Mouse (Mus musculus) kidney, postnatal 0 days (tissue): ENCODE measurements around the gene Alad. TPM values are rescaled to one million over a fixed set of nuclear protein-coding genes. Genes with fewer than 3 reads are reported as not detected.
"Not testable (repeated sequence)": the region's sequence is repeated elsewhere in the genome, so short reads cannot be mapped to it uniquely, and the experiment has no call there.

ENCODE experiments used
- ATAC-seq: fragments of 200-750 bp; cut with Nextera tagmentation; replicated peaks from 2 replicates; pipeline ENCODE4 v1.8.0; 2017; ENCODE audit warnings: low read depth, moderate number of reproducible peaks, moderate TSS enrichment, moderate library complexity; ENCODE audit not compliant: low FRiP score
- DNase-seq: peaks from one replicate; pipeline ENCODE4 v3.0.0-alpha.2; 2016; ENCODE audit warnings: low spot score
- H3K27ac ChIP-seq: fragments of 300-500 bp; sonication (generic); 2 replicates; pipeline ENCODE4 v1.5.1; 2014; ENCODE audit warnings: mild to moderate bottlenecking
- H3K27me3 ChIP-seq: fragments of 300-500 bp; sonication (generic); 2 replicates; pipeline ENCODE4 v1.6.1; 2014; ENCODE audit warnings: low read length, mixed read lengths; ENCODE audit not compliant: insufficient read depth
- H3K36me3 ChIP-seq: fragments of 300-500 bp; sonication (generic); 2 replicates; pipeline ENCODE4 v1.6.1; 2014; ENCODE audit warnings: low read length, mixed read lengths; ENCODE audit not compliant: insufficient read depth
- H3K4me1 ChIP-seq: fragments of 300-500 bp; sonication (generic); replicated peaks from 2 replicates; pipeline ENCODE4 v1.6.1; 2014; ENCODE audit warnings: antibody characterized with exemption, low read length, mixed read lengths; ENCODE audit not compliant: insufficient read depth
- H3K4me2 ChIP-seq: fragments of 300-500 bp; sonication (generic); 2 replicates; pipeline ENCODE4 v1.6.1; 2014; ENCODE audit warnings: mild to moderate bottlenecking, low read length, moderate library complexity, mixed read lengths
- H3K4me3 ChIP-seq: fragments of 300-500 bp; sonication (generic); replicated peaks from 2 replicates; pipeline ENCODE4 v1.5.1; 2014; ENCODE audit warnings: low read depth, low read length
- H3K9ac ChIP-seq: fragments of 300-500 bp; sonication (generic); 2 replicates; pipeline ENCODE4 v1.6.1; 2014; ENCODE audit warnings: low read depth, low read length
- H3K9me3 ChIP-seq: fragments of 300-500 bp; sonication (generic); replicated peaks from 2 replicates; pipeline ENCODE4 v1.6.1; 2016; ENCODE audit warnings: low read length, inconsistent platforms, mixed read lengths
- CTCF ChIP-seq: IDR thresholded peaks from 2 replicates; pipeline ENCODE4 v1.5.1; 2016; ENCODE audit warnings: antibody characterized with exemption, low read depth, mild to moderate bottlenecking, moderate library complexity
- WGBS: fragments of 180-500 bp; shearing (Covaris S2); extraction: QIAGEN DNeasy Blood & Tissue Kit; methylation state at CpG from one replicate; pipeline ENCODE4 v1.1.7; 2014; 5-methylcytosine and 5-hydroxymethylcytosine counted together
- polyA plus RNA-seq: library from polyadenylated mRNA; unstranded; fragments of >200 nt; fragmentation: Nextera tagmentation; extraction: Ambion mirVana; gene quantifications from 2 replicates; pipeline ENCODE4 v1.2.1, GENCODE M21; 2015

Gene Alad
- polyA plus RNA-seq, 1 experiment from 2014 or later: 109 TPM

DNA sequence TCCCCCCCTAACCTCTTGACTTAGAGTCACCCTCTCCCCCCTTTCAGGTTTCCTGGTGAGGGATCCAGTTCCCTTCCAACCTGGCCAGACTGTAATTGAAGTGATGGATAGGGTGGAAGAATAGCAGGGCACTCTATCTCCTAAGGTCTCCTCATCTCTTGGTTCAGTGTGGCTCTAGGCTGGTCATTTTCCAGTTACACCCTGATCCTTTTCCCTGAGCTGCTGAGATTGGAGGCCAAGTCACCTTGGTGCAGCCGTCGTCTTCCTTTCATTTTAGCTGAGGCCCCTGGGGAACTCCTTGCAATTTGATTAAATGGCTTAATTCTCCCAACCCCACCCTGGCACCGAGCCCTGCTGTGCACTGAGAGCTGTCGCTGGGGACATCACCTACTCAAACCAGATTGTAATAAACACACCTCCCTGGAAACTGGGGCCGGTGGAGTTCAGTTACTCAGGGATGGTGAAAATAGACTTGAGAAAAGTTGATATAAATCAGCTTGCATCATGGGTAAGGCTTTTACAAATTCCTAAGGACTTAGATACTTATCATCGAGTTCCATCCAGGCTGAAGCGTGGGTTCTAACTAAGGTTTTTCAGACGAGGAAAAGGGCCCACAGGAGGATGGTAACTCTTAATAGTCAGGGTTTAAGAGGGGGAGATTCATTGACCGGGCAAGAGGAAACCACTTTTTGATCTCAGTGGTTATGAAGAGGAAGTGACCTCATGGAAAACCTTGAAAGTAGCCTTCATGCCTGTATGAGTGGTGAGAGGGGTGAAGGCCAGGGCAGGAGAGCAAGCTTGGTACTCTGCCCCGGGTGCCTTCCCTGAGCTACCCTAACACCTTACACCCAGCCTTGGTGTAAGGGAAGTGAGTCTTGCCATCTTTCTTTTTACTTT is 38.8 kb downstream of the Alad start:
- H3K36me3 ChIP-seq: no peaks in the 10 kb centered on the region
- no peaks in the 10 kb centered on the region for H3K4me1 ChIP-seq
- peak overlapping the region; percentile 64; the same call in 1 of the 2 replicates for H3K9ac ChIP-seq
- 28% methylated on average over 10 of the region's 10 CpGs for WGBS
- no peaks in the 10 kb centered on the region for H3K9me3 ChIP-seq
- peak overlapping the region; percentile 78 for H3K4me2 ChIP-seq
- H3K27ac ChIP-seq: peak overlapping the region; percentile 73
- no peaks in the 10 kb centered on the region for H3K27me3 ChIP-seq
- ATAC-seq: peak; percentile 8; the same call in 1 of the 2 replicates
- TF ChIP-seq CTCF: no peak
- peak; percentile 22 for DNase-seq
- peak overlapping the region; percentile 57 for H3K4me3 ChIP-seq

DNA sequence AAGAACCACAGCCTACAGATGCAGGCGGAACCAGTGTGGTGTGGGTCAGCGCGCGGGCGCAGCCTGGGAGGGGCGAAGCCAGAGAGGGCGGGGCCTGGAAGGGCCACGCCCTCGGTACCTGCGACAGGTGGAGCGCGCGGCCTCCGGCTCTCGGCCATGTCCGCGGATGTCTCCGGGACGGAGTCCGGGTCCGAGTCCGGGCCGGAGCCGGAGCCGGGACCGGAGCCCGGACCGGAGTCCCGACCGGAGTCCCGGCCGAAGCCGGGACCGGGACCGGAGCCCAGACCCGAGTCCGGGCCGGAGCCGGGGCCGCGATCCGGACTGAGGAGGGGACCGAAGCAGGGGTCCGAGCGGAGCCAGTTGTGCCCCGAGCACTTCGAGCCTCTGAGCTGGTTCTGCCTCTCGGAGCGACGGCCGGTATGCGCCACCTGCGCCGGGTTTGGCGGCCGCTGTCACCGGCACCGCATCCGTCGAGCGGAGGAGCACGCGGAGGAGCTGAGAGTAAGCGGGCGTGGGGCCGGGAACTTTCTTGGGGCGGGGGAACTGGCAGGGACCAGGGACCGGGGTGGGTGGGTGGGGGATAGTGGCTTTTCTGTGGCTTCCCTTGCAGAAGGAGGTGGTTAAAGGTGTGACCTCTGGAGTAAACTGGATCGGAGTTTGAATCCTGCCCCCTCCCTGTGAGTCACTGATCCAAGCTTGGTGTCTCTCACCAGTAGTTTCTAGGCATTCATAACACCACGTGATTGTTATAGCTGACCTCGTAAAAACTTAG is 39.6 kb downstream of the Alad start, which contains the start of gene Bspry:
Gene Bspry, plus strand, starts transcription at position 117 of the 772 bp plus-strand sequence.
- Histone ChIP-seq H3K36me3 (no peaks in the 10 kb centered on the region), H3K4me3 (peak within 1 kb of the TSS; percentile 57), H3K9me3 (no peaks in the 10 kb centered on the region), H3K9ac (peak within 1 kb of the TSS; percentile 64), H3K27me3 (no peaks in the 10 kb centered on the region), H3K4me2 (peak within 1 kb of the TSS; percentile 78), H3K27ac (peak within 1 kb of the TSS; percentile 73), H3K4me1 (no peaks in the 10 kb centered on the region)
- DNase-seq (peak; percentile 71), ATAC-seq (peak; percentile 93)
- no peak for TF ChIP-seq CTCF
- under 1% methylated on average over 69 of the region's 71 CpGs for WGBS

DNA sequence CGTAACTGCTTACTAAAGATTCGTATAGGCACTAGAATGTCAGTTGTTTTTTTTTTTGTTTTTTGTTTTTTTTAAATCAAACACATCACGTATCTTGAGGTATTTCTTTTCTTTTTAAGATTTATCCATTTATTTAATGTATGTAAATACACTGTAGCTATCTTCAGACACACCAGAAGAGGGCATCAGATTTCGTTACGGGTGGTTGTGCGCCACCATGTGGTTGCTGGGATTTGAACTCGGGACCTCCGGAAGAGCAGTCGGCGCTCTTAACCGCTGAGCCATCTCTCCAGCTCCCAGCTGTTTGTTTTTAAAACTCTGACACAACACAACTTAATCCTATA is 40.2 kb downstream of the Alad start:
- not testable (repeated sequence) for ATAC-seq, H3K9ac ChIP-seq, H3K36me3 ChIP-seq, H3K27me3 ChIP-seq, H3K4me1 ChIP-seq, H3K9me3 ChIP-seq, DNase-seq
- peak; percentile 76 for TF ChIP-seq CTCF
- WGBS: 13% methylated on average over 11 of the region's 11 CpGs
- Histone ChIP-seq H3K27ac (peak overlapping the region; percentile 73), H3K4me2 (peak overlapping the region; percentile 78), H3K4me3 (peak overlapping the region; percentile 57)

DNA sequence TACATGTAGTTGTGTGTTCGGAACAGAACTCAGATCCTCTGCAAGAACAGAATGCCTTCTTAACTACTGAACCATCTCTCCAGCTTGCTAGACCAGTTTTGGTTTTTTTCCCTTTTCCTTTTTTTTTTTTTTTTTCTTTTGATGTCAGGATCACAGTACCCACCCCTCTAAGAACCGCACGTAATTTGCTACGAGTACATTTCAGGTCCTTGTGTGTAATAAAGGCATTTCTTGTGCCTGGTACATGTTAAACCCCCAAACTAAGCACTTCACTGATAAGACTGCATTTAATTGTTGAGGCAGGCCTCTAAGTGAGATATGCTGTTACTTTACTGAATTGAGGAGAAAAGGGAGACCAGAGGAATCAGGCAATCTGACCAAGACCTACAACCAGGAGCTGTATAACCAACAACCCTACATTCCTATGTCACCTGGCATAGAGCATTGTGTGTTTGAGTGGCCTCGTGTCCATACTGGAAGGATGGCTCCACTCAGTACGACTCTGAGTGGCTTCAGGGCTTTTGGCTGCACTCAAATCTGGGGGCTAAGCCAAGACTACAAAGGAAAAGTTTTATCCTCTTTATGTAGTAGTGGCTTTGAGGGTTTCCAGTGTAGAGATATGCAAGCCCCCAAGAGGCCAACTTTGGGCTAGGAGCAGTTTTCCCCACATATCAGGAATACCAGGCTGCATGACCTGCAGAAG is 42.0 kb downstream of the Alad start:
- Histone ChIP-seq H3K27ac (no peak overlapping the region), H3K4me3 (no peak overlapping the region), H3K4me1 (no peaks in the 10 kb centered on the region), H3K36me3 (no peaks in the 10 kb centered on the region), H3K4me2 (no peak overlapping the region), H3K9me3 (no peaks in the 10 kb centered on the region), H3K27me3 (no peaks in the 10 kb centered on the region), H3K9ac (no peak overlapping the region)
- ATAC-seq (no peak), DNase-seq (no peak)
- no peak for TF ChIP-seq CTCF
- 82% methylated on average over 6 of the region's 6 CpGs for WGBS

DNA sequence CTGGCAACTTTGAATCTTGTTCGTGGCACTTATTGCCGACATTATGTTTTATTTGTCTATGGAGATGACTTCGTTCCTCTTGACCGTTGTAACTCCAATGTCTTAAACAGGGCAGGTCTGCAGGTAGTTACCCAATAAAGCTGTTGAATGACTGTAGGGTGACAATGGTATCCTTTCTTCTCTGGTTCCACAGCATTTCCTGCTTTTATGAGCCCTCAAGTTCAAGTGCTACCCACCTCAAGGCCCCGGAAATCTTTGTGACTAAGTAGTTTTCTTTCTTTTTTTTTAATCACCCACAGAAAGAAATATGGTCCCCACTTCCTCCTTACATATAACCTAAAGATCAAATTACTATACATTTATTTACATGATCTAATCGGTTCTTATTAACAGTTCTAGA is 43.9 kb downstream of the Alad start:
- DNase-seq (no peak), ATAC-seq (no peak)
- Histone ChIP-seq H3K4me3 (no peak overlapping the region), H3K4me2 (no peak overlapping the region), H3K36me3 (no peaks in the 10 kb centered on the region), H3K9me3 (no peaks in the 10 kb centered on the region), H3K27me3 (no peaks in the 10 kb centered on the region), H3K4me1 (no peaks in the 10 kb centered on the region), H3K9ac (no peak overlapping the region), H3K27ac (peak overlapping the region; percentile 19; the same call in 1 of the 2 replicates)
- WGBS: 70% methylated on average over 6 of the region's 6 CpGs
- no peak for TF ChIP-seq CTCF

DNA sequence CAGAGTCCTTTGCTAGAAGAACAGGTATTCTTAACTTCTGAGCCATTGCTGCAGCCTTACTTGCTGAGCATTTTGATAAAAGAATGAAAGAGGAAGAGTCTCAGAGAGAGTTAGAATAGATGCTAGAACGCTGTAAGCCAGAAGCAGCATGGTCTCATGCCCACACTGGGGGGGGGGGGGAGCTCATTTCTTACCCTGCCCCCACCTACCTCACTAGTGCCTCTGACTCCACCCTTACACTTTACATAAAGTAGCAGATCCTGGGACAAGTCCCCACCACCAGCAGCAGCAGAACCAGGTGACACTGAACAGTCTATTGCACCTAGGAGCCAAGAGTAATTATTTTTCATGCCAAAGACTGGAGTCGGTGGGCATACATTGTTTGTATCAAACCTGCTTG is 44.6 kb downstream of the Alad start:
- Histone ChIP-seq H3K27ac (no peak overlapping the region), H3K4me3 (no peak overlapping the region), H3K36me3 (no peaks in the 10 kb centered on the region), H3K4me2 (no peak overlapping the region), H3K27me3 (no peaks in the 10 kb centered on the region), H3K9ac (no peak overlapping the region), H3K9me3 (no peaks in the 10 kb centered on the region), H3K4me1 (no peaks in the 10 kb centered on the region)
- DNase-seq: no peak
- 60% methylated on average over 2 of the region's 2 CpGs for WGBS
- ATAC-seq: no peak
- no peak for TF ChIP-seq CTCF
